Mouse (Mus musculus): ENCODE measurements at regions not wholly inside any gene's neighbourhood (a gene's known extent, or its start where the extent isn't known, plus 50 kb on each side); places are given as distances from the start of the nearest gene placed in this dataset.

- TF ChIP-seq GATA1 (IDR thresholded peaks at IDR 0.05; ENCODE audit: borderline replicate concordance, low read length) (no peak), FLI1 (IDR thresholded peaks at IDR 0.05; ENCODE audit: low read length) (no peak)
- peaks cover 29% of the 10 kb centered on the region for H3K4me1 ChIP-seq
- H3K36me3 ChIP-seq (replicated peaks; ENCODE audit: low read length) = no peaks in the 10 kb centered on the region
- no peak overlapping the region for H3K4me3 ChIP-seq (replicated peaks)
- peaks cover 43% of the 10 kb centered on the region for H3K27me3 ChIP-seq (replicated peaks)
- H3K9me3 ChIP-seq = peaks cover 5% of the 10 kb centered on the region
Observed at GRCm38 (mm10) chr19:54099292-54099691, 55.3 kb downstream of the Adra2a start.

GRCm38 (mm10) chr19:54099769-54100168 lies 55.8 kb downstream of the Adra2a start:
- TF ChIP-seq FLI1 (IDR thresholded peaks at IDR 0.05; ENCODE audit: low read length) = no peak
- TF ChIP-seq GATA1 (IDR thresholded peaks at IDR 0.05; ENCODE audit: borderline replicate concordance, low read length) = no peak
- Histone ChIP-seq H3K9me3 (peaks cover 5% of the 10 kb centered on the region), H3K36me3 (replicated peaks; ENCODE audit: low read length) (no peaks in the 10 kb centered on the region), H3K4me3 (replicated peaks) (no peak overlapping the region), H3K27me3 (replicated peaks) (peaks cover 41% of the 10 kb centered on the region), H3K4me1 (peaks cover 24% of the 10 kb centered on the region)

GRCm38 (mm10) chr19:54106571-54106970 lies 62.6 kb downstream of the Adra2a start:
- Histone ChIP-seq H3K27me3 (replicated peaks) (peaks cover 41% of the 10 kb centered on the region), H3K4me3 (replicated peaks) (no peak overlapping the region), H3K36me3 (replicated peaks; ENCODE audit: low read length) (no peaks in the 10 kb centered on the region), H3K4me1 (peaks cover 6% of the 10 kb centered on the region; the same call in 1 of the 2 replicates), H3K9me3 (peaks cover 14% of the 10 kb centered on the region)
- no peak for TF ChIP-seq FLI1 (IDR thresholded peaks at IDR 0.05; ENCODE audit: low read length)
- no peak for TF ChIP-seq GATA1 (IDR thresholded peaks at IDR 0.05; ENCODE audit: borderline replicate concordance, low read length)

- Histone ChIP-seq H3K4me3 (replicated peaks) (no peak overlapping the region), H3K4me1 (peaks cover 6% of the 10 kb centered on the region; the same call in 1 of the 2 replicates)
Observed at GRCm38 (mm10) chr19:54107103-54107821, 63.3 kb downstream of the Adra2a start.

GRCm38 (mm10) chr19:54110080-54110479 lies 66.1 kb downstream of the Adra2a start:
- peaks cover 17% of the 10 kb centered on the region for H3K4me1 ChIP-seq
- TF ChIP-seq FLI1 (IDR thresholded peaks at IDR 0.05; ENCODE audit: low read length) (no peak), GATA1 (IDR thresholded peaks at IDR 0.05; ENCODE audit: borderline replicate concordance, low read length) (no peak)

More at GRCm38 (mm10) chr19:54107103-54107821, 63.3 kb downstream of the Adra2a start:
- Histone ChIP-seq H3K9me3 (peaks cover 12% of the 10 kb centered on the region), H3K36me3 (replicated peaks; ENCODE audit: low read length) (no peaks in the 10 kb centered on the region), H3K27me3 (replicated peaks) (peaks cover 48% of the 10 kb centered on the region)
- TF ChIP-seq GATA1 (IDR thresholded peaks at IDR 0.05; ENCODE audit: borderline replicate concordance, low read length) (no peak), FLI1 (IDR thresholded peaks at IDR 0.05; ENCODE audit: low read length) (no peak)

GRCm38 (mm10) chr19:54112691-54113090 lies 68.7 kb downstream of the Adra2a start:
- no peak for TF ChIP-seq GATA1 (IDR thresholded peaks at IDR 0.05; ENCODE audit: borderline replicate concordance, low read length)
- TF ChIP-seq FLI1 (IDR thresholded peaks at IDR 0.05; ENCODE audit: low read length) = no peak
- peaks cover 12% of the 10 kb centered on the region for H3K9me3 ChIP-seq
- H3K4me1 ChIP-seq = peaks cover 17% of the 10 kb centered on the region
- no peaks in the 10 kb centered on the region for H3K36me3 ChIP-seq (replicated peaks; ENCODE audit: low read length)
- H3K27me3 ChIP-seq (replicated peaks) = peaks cover 64% of the 10 kb centered on the region
- no peak overlapping the region for H3K4me3 ChIP-seq (replicated peaks)

More at GRCm38 (mm10) chr19:54110080-54110479, 66.1 kb downstream of the Adra2a start:
- Histone ChIP-seq H3K36me3 (replicated peaks; ENCODE audit: low read length) (no peaks in the 10 kb centered on the region), H3K9me3 (peaks cover 12% of the 10 kb centered on the region), H3K27me3 (replicated peaks) (peaks cover 62% of the 10 kb centered on the region), H3K4me3 (replicated peaks) (no peak overlapping the region)

GRCm38 (mm10) chr19:54113421-54113820 lies 69.5 kb downstream of the Adra2a start:
- peaks cover 65% of the 10 kb centered on the region for H3K27me3 ChIP-seq (replicated peaks)

GRCm38 (mm10) chr19:54114588-54115317 lies 70.8 kb downstream of the Adra2a start:
- H3K4me3 ChIP-seq (replicated peaks) = peak overlapping the region; percentile 93
- TF ChIP-seq FLI1 (IDR thresholded peaks at IDR 0.05; ENCODE audit: low read length) (no peak), GATA1 (IDR thresholded peaks at IDR 0.05; ENCODE audit: borderline replicate concordance, low read length) (no peak)
- H3K9me3 ChIP-seq = peaks cover 9% of the 10 kb centered on the region
- peaks cover 16% of the 10 kb centered on the region for H3K4me1 ChIP-seq
- no peaks in the 10 kb centered on the region for H3K36me3 ChIP-seq (replicated peaks; ENCODE audit: low read length)
- peaks cover 57% of the 10 kb centered on the region for H3K27me3 ChIP-seq (replicated peaks)

More at GRCm38 (mm10) chr19:54113421-54113820, 69.5 kb downstream of the Adra2a start:
- no peak overlapping the region for H3K4me3 ChIP-seq (replicated peaks)
- no peaks in the 10 kb centered on the region for H3K36me3 ChIP-seq (replicated peaks; ENCODE audit: low read length)
- peaks cover 12% of the 10 kb centered on the region for H3K9me3 ChIP-seq
- peaks cover 16% of the 10 kb centered on the region for H3K4me1 ChIP-seq
- TF ChIP-seq FLI1 (IDR thresholded peaks at IDR 0.05; ENCODE audit: low read length) (no peak), GATA1 (IDR thresholded peaks at IDR 0.05; ENCODE audit: borderline replicate concordance, low read length) (no peak)

GRCm38 (mm10) chr19:54115335-54115734 lies 71.4 kb downstream of the Adra2a start:
- TF ChIP-seq GATA1 (IDR thresholded peaks at IDR 0.05; ENCODE audit: borderline replicate concordance, low read length) (no peak), FLI1 (IDR thresholded peaks at IDR 0.05; ENCODE audit: low read length) (no peak)
- peaks cover 16% of the 10 kb centered on the region for H3K4me1 ChIP-seq
- 0 out of 2 replicates have a peak, but pooled peaks cover 4% of the 10 kb centered on the region for H3K9me3 ChIP-seq
- H3K4me3 ChIP-seq (replicated peaks) = peak overlapping the region; percentile 93
- H3K27me3 ChIP-seq (replicated peaks) = peaks cover 55% of the 10 kb centered on the region
- no peaks in the 10 kb centered on the region for H3K36me3 ChIP-seq (replicated peaks; ENCODE audit: low read length)

- Histone ChIP-seq H3K4me3 (replicated peaks) (no peak overlapping the region), H3K27me3 (replicated peaks) (peaks cover 51% of the 10 kb centered on the region), H3K9me3 (0 out of 2 replicates have a peak, but pooled peaks cover 2% of the 10 kb centered on the region), H3K4me1 (peaks cover 16% of the 10 kb centered on the region), H3K36me3 (replicated peaks; ENCODE audit: low read length) (no peaks in the 10 kb centered on the region)
- no peak for TF ChIP-seq GATA1 (IDR thresholded peaks at IDR 0.05; ENCODE audit: borderline replicate concordance, low read length)
- no peak for TF ChIP-seq FLI1 (IDR thresholded peaks at IDR 0.05; ENCODE audit: low read length)
Observed at GRCm38 (mm10) chr19:54116829-54117228, 72.9 kb downstream of the Adra2a start.

Measured in megakaryocyte, embryonic 14.5 days (primary cell).